Mouse (Mus musculus) liver, embryonic 14.5 days (tissue): ENCODE results near the gene Tmem14a.

Experiments used
- CTCF ChIP-seq: IDR thresholded peaks from 2 replicates; pipeline ENCODE4 v1.5.1; 2016; ENCODE audit warnings: antibody characterized with exemption, low read depth, control low read depth
- EP300 ChIP-seq: IDR thresholded peaks from 2 replicates; pipeline ENCODE4 v1.6.1; 2016; ENCODE audit warnings: antibody characterized with exemption, low read depth

DNA sequence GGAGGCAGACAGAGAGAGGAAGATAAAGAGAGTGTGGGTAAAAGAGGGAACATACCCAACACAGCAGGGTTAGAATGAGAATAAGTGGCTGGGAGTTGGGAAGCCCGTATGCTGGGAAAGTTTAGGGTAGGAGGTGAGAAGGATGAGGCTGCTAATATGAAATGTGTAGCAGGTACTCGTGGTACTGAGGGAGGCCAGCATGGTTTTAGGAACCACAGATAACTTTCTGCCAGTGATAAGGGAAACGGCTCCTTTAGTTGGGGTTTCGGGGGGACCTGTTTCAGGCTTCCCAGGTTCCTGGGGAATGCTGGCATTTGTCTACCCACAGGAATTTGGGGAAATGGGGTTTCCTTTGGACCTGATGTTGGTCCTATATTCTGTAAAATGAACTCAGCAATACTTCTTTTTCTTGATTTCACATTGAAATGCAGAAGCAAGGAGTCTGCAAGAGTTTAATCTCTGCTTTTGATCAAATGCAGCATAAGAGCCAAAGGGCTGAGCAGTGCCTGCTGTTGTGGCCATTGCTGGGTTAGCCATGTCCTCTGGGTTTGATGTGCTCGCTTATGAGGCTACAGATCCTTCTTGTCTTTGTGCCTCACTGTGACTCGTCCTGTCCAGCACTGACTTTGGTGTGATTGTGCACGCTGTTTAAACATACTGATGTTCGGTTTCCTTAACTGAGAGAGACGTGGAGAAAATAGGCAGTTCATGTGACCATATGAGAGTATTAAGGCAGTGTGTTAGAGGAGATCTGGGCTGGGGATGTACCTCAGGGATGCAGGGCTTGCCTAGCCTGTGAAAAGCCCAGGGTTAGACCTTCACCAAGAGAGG, 30.4 kb downstream of the Tmem14a start:
- TF ChIP-seq CTCF (no peak), EP300 (no peak)
